Mouse (Mus musculus): ENCODE measurements around the gene Tenm4. TPM values are rescaled to one million over a fixed set of nuclear protein-coding genes. Genes with fewer than 3 reads are reported as not detected.

The Tenm4 gene
- polyA plus RNA-seq, 1 experiment from 2014 or later = 49.7 TPM

DNA sequence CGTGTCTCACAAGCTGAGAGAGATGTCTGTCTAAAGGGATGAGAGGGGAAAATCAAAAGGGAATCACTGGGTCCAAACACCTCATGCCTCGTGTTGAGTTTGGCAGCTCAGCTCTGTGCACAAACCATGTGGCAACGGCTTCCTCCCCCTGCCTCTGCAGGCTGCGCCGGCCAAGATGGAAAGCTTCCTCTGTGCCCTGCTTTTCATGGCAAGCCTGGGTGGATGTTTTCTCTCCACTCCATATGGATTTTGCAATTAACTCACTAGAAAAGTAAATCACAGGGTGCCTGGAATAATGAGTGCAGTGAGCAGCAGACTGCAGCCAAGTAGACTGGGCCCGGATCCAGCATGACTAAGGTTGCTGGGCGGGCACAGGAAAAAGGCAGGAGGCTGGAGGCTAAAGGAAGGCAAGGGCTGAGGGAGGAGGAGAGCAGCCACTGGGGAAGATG, 404.2 kb downstream of the Tenm4 start:
- no peak overlapping the region for H3K4me2 ChIP-seq
- no peak overlapping the region for H3K4me3 ChIP-seq (replicated peaks)
- H3K27ac ChIP-seq (replicated peaks) = peak overlapping the region; percentile 65
- H3K4me1 ChIP-seq = peaks cover 33% of the 10 kb centered on the region
- 22% methylated on average over 7 of the region's 7 CpGs for WGBS
- H3K36me3 ChIP-seq = no peaks in the 10 kb centered on the region
- H3K27me3 ChIP-seq (replicated peaks) = no peaks in the 10 kb centered on the region
- no peaks in the 10 kb centered on the region for H3K9me3 ChIP-seq (replicated peaks)
- peak; percentile 83 for ATAC-seq (ENCODE audit: low FRiP score)
- no peak overlapping the region for H3K9ac ChIP-seq (replicated peaks)

DNA sequence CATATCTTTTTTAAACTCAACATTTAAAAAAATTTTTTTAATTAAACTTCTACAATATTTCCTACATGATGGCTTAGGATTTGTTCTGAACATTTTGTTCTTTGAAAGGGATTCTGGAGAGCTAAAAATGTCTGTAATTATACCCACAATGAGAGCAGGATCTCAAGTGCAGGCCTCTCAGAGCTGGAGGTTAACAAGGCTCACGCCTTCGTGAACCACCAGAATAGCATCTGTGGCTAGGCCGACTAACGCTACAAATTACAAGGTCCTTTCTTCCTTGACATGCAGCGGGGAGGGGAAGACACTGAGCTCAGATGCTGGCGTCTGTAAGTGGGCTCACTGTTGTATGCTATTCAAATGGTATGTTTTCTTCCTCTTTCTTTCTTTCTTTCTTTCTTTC, 411.7 kb downstream of the Tenm4 start:
- Histone ChIP-seq H3K9ac (replicated peaks) (no peak overlapping the region), H3K27me3 (replicated peaks) (no peaks in the 10 kb centered on the region), H3K4me1 (peaks cover 2% of the 10 kb centered on the region; the same call in 1 of the 2 replicates), H3K4me3 (replicated peaks) (no peak overlapping the region), H3K27ac (replicated peaks) (no peak overlapping the region), H3K4me2 (no peak overlapping the region), H3K9me3 (replicated peaks) (no peaks in the 10 kb centered on the region), H3K36me3 (no peaks in the 10 kb centered on the region)
- 17% methylated on average over 6 of the region's 6 CpGs for WGBS
- ATAC-seq (ENCODE audit: low FRiP score) = no peak

DNA sequence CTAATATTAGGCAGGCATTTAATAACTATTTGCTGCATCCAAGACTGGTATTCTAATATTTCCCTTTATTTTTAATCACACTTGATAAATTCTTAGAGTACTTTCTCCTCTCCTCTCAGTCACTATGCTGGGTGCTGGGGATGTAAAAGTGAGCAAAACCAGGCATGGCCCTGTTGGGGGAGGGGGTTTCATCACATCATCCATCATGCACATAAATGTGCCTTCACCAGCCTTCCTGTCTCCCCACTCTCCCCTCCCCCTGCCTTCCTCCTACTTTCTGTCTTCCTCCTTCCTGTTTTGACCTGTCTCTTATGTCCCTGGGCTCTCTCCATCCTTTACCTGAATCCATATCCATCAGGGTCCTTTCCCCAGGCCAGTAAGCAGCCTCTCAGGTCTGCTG, 416.4 kb downstream of the Tenm4 start:
- no peaks in the 10 kb centered on the region for H3K9me3 ChIP-seq (replicated peaks)
- 0 out of 2 replicates have a peak, but pooled peaks cover 2% of the 10 kb centered on the region for H3K4me1 ChIP-seq
- no peak overlapping the region for H3K4me2 ChIP-seq
- H3K27me3 ChIP-seq (replicated peaks) = no peaks in the 10 kb centered on the region
- H3K27ac ChIP-seq (replicated peaks) = no peak overlapping the region
- no peaks in the 10 kb centered on the region for H3K36me3 ChIP-seq
- no peak overlapping the region for H3K9ac ChIP-seq (replicated peaks)
- ATAC-seq (ENCODE audit: low FRiP score) = no peak
- no peak overlapping the region for H3K4me3 ChIP-seq (replicated peaks)

DNA sequence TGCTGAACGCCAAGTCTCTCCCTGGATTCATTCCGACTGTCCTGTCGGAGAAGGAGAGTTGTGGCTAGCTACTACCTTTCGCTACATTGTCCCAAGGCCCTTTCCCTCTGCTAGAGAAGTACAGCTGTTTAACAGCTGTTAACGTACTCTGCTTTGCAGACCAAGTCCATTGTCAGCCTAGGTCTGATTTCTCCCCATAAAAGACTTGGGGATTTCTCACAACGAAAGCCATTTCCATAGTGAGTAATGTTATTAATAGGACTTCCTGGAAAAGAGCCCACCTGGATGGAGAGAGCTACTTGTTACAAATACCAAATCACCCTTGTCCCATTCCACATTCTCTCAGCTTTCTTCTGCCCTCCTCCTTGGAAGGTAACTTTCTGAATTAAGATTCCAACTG, 417.5 kb downstream of the Tenm4 start:
- H3K4me3 ChIP-seq (replicated peaks) = no peak overlapping the region
- H3K4me2 ChIP-seq = no peak overlapping the region
- no peaks in the 10 kb centered on the region for H3K36me3 ChIP-seq
- H3K27ac ChIP-seq (replicated peaks) = no peak overlapping the region
- no peaks in the 10 kb centered on the region for H3K9me3 ChIP-seq (replicated peaks)
- ATAC-seq (ENCODE audit: low FRiP score) = no peak
- H3K4me1 ChIP-seq = 0 out of 2 replicates have a peak, but pooled peaks cover 2% of the 10 kb centered on the region
- WGBS = 90% methylated on average over 6 of the region's 6 CpGs
- H3K9ac ChIP-seq (replicated peaks) = no peak overlapping the region
- no peaks in the 10 kb centered on the region for H3K27me3 ChIP-seq (replicated peaks)

DNA sequence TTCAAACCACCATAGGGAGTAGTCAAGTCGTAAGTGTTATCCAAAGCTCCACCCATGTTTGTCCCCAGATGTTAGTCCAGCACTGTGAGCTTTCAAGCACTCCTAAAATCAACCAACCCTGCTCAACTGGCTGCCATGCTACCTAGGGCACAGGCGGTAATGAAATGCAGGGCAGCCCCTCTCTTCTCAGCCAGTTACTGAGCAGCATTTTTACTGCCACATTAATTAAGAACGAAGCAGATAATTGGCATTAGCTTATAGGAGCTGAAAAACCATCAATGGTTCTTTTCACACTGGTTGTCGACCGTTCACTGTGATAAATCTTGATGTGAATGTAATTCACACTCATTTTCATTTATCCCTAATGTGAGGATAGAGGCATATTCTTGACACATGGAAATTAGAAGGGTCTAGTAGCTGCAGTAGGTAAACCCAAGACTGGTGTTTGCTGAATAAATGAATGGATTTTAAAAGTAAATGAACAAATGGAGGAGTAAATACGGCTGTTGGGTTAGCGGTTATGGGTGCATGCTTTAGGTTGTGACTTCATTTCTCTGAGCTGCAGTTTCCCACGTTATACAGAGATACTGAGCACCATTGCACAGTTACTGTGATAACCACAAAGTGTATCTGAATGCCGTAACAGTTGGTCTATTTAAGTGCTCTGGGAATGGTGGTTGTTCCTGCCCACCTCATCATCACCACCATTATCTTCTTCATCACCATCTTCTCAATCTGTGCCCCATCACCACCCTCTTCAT, 424.7 kb downstream of the Tenm4 start:
- Histone ChIP-seq H3K9ac (replicated peaks) (no peak overlapping the region), H3K27me3 (replicated peaks) (no peaks in the 10 kb centered on the region), H3K4me2 (no peak overlapping the region), H3K27ac (replicated peaks) (no peak overlapping the region), H3K36me3 (no peaks in the 10 kb centered on the region), H3K4me3 (replicated peaks) (no peak overlapping the region), H3K4me1 (peaks cover 11% of the 10 kb centered on the region; the same call in 1 of the 2 replicates), H3K9me3 (replicated peaks) (no peaks in the 10 kb centered on the region)
- 36% methylated on average over 9 of the region's 9 CpGs for WGBS
- peak; percentile 32; the same call in 1 of the 2 replicates for ATAC-seq (ENCODE audit: low FRiP score)

DNA sequence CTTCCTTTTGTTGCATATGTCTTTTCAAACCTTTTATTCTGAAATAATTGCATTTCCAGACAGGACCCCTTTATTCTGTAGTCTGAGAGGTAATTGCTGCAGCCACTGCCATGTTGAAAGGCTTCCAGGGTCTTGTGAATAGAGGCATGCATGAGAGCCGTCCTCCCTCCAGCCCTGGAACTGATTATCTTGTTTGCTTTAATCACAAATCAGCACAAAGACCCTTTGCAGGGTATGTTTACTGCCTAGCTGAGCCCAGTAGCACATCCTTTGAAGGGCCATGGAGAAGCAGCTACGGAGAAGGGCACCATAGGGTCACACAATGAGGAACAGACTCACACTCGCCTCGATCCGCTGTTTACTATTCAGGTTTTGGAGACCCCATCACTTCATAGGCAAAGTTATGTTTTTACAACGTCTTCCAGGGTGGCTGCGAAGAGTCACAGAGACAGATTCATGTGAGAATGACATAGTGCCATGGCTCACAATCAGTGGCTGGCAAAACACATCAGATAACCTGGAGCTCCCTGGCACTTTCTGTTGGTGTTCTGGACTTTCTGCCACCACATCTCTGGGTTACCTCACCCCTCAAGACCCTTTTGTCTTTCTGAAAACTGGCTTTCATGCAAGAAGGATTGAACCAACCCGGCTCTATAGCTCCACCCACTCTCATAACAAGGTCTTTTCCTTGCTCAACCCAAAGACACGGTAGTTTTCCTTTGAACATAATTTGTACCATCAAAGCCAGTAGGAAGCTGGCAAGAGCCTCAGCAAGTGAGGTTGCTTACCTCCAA, 425.6 kb downstream of the Tenm4 start:
- no peak overlapping the region for H3K4me3 ChIP-seq (replicated peaks)
- H3K4me2 ChIP-seq = no peak overlapping the region
- no peaks in the 10 kb centered on the region for H3K36me3 ChIP-seq
- H3K9ac ChIP-seq (replicated peaks) = no peak overlapping the region
- no peaks in the 10 kb centered on the region for H3K27me3 ChIP-seq (replicated peaks)
- peaks cover 11% of the 10 kb centered on the region; the same call in 1 of the 2 replicates for H3K4me1 ChIP-seq
- H3K27ac ChIP-seq (replicated peaks) = no peak overlapping the region
- no peaks in the 10 kb centered on the region for H3K9me3 ChIP-seq (replicated peaks)
- 43% methylated on average over 9 of the region's 9 CpGs for WGBS
- ATAC-seq (ENCODE audit: low FRiP score) = no peak

DNA sequence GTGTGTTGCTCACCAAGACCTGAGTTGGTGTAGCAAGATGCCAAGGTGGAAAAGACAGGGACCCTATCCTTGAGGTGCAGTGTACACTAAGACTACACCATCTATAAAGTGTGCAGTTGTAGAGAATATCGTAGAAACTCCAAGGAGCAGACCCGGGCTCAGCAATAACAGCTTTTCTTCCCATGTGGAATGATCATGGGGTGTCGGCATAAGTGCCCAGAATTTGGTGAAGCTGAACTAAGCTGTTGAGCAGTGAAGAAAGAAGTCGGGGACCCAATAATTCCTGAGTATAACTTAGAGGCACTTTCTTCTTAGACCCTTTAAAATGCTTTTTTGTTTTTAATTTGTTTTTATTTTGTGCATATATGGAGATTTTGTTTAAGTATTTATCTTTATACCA, 426.8 kb downstream of the Tenm4 start:
- no peak overlapping the region for H3K4me2 ChIP-seq
- no peak overlapping the region for H3K4me3 ChIP-seq (replicated peaks)
- H3K9me3 ChIP-seq (replicated peaks) = no peaks in the 10 kb centered on the region
- WGBS = 94% methylated on average over 4 of the region's 4 CpGs
- no peak overlapping the region for H3K27ac ChIP-seq (replicated peaks)
- no peaks in the 10 kb centered on the region for H3K27me3 ChIP-seq (replicated peaks)
- H3K9ac ChIP-seq (replicated peaks) = no peak overlapping the region
- no peaks in the 10 kb centered on the region for H3K36me3 ChIP-seq
- H3K4me1 ChIP-seq = peaks cover 11% of the 10 kb centered on the region; the same call in 1 of the 2 replicates
- ATAC-seq (ENCODE audit: low FRiP score) = no peak

DNA sequence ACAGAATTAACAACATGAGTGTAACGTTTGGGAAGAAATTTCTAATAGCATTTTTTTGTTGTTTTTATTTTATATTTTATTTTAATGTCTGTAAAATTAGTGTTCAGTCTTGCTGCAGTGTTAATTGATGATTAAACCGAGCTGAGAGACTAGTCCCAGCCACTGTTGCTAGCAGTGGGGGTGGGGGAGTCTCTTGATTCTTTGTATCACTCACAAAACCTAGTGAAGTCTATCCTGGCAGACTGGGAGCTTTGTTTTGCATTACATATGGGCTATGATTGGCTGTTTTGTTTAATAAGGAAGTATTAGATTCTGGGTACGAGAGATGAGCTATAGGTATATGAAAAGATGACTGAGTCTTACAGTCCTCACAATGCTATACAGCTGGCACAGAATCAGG, 428.0 kb downstream of the Tenm4 start:
- H3K27ac ChIP-seq (replicated peaks) = no peak overlapping the region
- no peak overlapping the region for H3K9ac ChIP-seq (replicated peaks)
- peaks cover 11% of the 10 kb centered on the region; the same call in 1 of the 2 replicates for H3K4me1 ChIP-seq
- no peaks in the 10 kb centered on the region for H3K27me3 ChIP-seq (replicated peaks)
- no peaks in the 10 kb centered on the region for H3K36me3 ChIP-seq
- H3K4me3 ChIP-seq (replicated peaks) = no peak overlapping the region
- no peak overlapping the region for H3K4me2 ChIP-seq
- WGBS = 70% methylated on average over 3 of the region's 3 CpGs
- no peaks in the 10 kb centered on the region for H3K9me3 ChIP-seq (replicated peaks)
- ATAC-seq (ENCODE audit: low FRiP score) = no peak

DNA sequence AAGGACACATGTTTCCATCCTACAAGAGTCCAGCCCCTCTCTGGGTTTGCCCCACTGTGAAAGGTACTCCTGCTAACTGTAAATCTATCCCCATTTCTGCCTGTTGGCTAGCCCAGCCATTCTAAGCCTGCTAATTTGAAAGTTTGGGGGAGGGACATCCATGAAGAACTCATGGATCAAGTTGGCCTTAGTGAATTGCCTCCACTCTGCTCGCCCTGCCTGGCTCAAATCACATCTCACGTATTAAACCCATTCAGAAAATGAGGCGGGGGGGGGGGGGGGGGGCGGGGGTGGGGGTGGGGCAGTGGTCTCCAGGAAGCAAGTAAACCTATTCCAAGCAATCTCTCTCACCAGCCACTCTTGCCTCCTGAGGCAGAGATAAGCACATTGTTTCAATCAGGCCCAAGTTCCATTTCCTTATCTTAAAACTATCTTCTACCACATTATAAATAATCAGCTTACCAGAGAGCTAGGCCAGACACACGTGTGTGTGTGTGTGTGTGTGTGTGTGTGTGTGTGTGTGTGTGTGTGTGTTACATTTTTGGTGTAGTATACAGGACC, 429.4 kb downstream of the Tenm4 start:
- Histone ChIP-seq H3K27me3 (replicated peaks) (no peaks in the 10 kb centered on the region), H3K4me3 (replicated peaks) (no peak overlapping the region), H3K4me2 (no peak overlapping the region), H3K36me3 (no peaks in the 10 kb centered on the region), H3K9me3 (replicated peaks) (no peaks in the 10 kb centered on the region), H3K9ac (replicated peaks) (no peak overlapping the region), H3K4me1 (peaks cover 9% of the 10 kb centered on the region; the same call in 1 of the 2 replicates), H3K27ac (replicated peaks) (no peak overlapping the region)
- no peak for ATAC-seq (ENCODE audit: low FRiP score)
- 51% methylated on average over 5 of the region's 5 CpGs for WGBS

DNA sequence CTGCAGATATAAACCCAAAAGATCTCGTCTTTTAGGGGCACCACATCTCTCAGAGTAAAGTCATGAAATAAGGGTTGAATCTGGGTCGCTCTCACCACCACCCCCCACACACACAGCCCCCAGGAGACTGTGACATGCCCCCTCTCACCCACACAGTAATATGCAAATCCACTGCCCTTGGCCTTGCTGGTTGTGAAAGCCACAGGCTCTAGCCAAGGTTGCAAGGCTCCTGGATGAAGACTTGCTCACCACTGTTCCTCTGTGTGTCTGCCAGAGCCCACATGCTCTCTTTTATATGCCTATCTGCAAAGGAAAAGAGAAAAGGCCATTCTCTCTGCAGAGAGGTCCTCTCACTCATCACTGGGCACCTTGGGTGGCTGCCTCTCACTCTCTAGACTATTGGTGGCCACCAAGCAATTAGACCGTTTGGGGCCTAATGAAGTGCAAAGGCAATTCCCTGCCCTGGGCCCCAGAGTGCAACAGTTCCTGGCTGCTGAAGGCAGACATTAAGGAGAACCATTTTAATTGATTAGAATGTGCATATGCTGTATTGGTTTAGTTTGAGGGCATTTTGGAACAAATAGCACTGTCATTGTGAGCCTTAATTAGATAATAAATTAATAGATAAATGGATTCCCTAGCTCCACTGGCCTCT, 433.2 kb downstream of the Tenm4 start:
- H3K36me3 ChIP-seq = no peaks in the 10 kb centered on the region
- H3K4me1 ChIP-seq = no peaks in the 10 kb centered on the region; the same call in 1 of the 2 replicates
- H3K4me3 ChIP-seq (replicated peaks) = no peak overlapping the region
- H3K4me2 ChIP-seq = no peak overlapping the region
- no peak for ATAC-seq (ENCODE audit: low FRiP score)
- WGBS = 44% methylated on average over 3 of the region's 3 CpGs
- no peak overlapping the region for H3K9ac ChIP-seq (replicated peaks)
- no peaks in the 10 kb centered on the region for H3K27me3 ChIP-seq (replicated peaks)
- no peaks in the 10 kb centered on the region for H3K9me3 ChIP-seq (replicated peaks)
- no peak overlapping the region for H3K27ac ChIP-seq (replicated peaks)

DNA sequence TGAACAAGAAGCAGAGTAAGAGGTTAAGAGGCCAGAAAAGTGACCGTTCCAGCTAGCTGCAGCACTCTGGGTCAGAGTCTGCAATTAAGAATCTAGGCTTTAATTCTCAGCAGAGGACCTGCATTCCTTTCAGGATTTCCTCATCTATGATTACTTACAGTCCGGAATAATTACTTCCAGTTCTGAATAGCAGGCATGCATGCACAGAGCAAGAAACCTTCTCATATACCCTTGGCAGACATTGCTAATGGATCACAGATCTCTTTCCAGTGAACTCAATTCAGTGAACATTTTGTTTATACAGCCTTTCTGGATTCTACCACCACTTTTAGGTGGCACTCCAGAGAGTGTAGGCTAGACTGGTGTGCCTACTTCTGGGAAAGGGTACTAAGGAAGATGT, 434.3 kb downstream of the Tenm4 start:
- Histone ChIP-seq H3K36me3 (no peaks in the 10 kb centered on the region), H3K9ac (replicated peaks) (no peak overlapping the region), H3K4me1 (peaks cover 8% of the 10 kb centered on the region), H3K27ac (replicated peaks) (no peak overlapping the region), H3K4me3 (replicated peaks) (no peak overlapping the region), H3K9me3 (replicated peaks) (no peaks in the 10 kb centered on the region), H3K4me2 (no peak overlapping the region), H3K27me3 (replicated peaks) (no peaks in the 10 kb centered on the region)
- no peak for ATAC-seq (ENCODE audit: low FRiP score)
- WGBS = 78% methylated on average over 2 of the region's 2 CpGs

All from neural tube, embryonic 15.5 days (tissue).